Mouse (Mus musculus): ENCODE results near the gene Carmil1. TPM values are rescaled to one million over a fixed set of nuclear protein-coding genes. Genes with fewer than 3 reads are reported as not detected.

The Carmil1 gene
- 79.9 TPM for polyA plus RNA-seq (2014; fragmentation: Illumina TruSeq; extraction: RNeasy Lipid Tissue Mini Kit (QIAGEN cat#74804))

GRCm38 (mm10) chr13:24280439-24281431, at the start of gene Carmil1:
Gene Carmil1 (minus strand): TSS chr13:24280795.

GRCm38 (mm10) chr13:24327201-24327600, 46.6 kb upstream of the Carmil1 start, which contains the start of gene Cmah:
Gene Cmah (plus strand): TSS chr13:24327404.

GRCm38 (mm10) chr13:23990928-23991327, 289.7 kb downstream of the Carmil1 start, which contains the start of gene Scgn:
Gene Scgn (minus strand): TSS chr13:23991214.

Other genes starting within 250 kb of the Carmil1 start
- gene Cmah, start 46.6 kb upstream of the Carmil1 start, polyA plus RNA-seq (2014; fragmentation: Illumina TruSeq; extraction: RNeasy Lipid Tissue Mini Kit (QIAGEN cat#74804)) = 1.8 TPM

Measured in ovary, adult 10 weeks (tissue).